ENCODE assay signal across 8 mouse cellular contexts in the genomic region with DNA sequence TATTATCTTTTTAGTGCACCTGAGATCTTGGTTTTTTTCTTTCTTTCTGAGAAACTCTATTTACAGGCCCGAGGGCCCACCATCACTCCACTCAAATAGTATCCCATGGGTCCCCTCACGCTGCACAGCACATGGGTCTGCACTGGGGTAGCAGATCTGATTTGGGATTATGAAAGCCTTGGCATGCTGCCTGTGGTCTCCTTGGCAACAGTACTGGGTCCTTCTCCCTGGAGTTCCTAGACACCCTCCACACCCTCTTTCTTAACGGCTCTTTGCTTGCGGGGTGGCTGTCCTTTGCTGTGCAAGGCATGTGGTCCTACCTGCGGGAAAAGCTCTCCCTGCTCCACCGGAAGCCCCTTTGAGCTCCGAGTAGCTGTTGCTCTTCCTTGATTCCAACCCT. TPM values are rescaled to one million over a fixed set of nuclear protein-coding genes. Genes with fewer than 3 reads are reported as not detected.
DNase-seq lines count a peak whose midpoint lies in the region; ATAC-seq lines count a peak whose summit lies in the region.

No protein-coding gene starts in this region.

- no peaks in the 10 kb centered on the region for H3K9me3 ChIP-seq in megakaryocyte, embryonic 14.5 days
- H3K9me3 ChIP-seq in hindbrain, embryonic 13.5 days: no peaks in the 10 kb centered on the region
- no peaks in the 10 kb centered on the region for H3K9me3 ChIP-seq in midbrain, embryonic 12.5 days

- H3K9ac ChIP-seq in hindbrain, embryonic 13.5 days: 0 out of 2 replicates have a peak overlapping the region, but pooled peaks have one; percentile 3
- no peak overlapping the region for H3K9ac ChIP-seq in midbrain, embryonic 12.5 days (replicated peaks)

- peak overlapping the region; percentile 76 for H3K4me3 ChIP-seq in megakaryocyte, embryonic 14.5 days (replicated peaks)
- H3K4me3 ChIP-seq in hindbrain, embryonic 13.5 days: no peak overlapping the region
- no peak overlapping the region for H3K4me3 ChIP-seq in midbrain, embryonic 12.5 days

- H3K27me3 ChIP-seq in megakaryocyte, embryonic 14.5 days (replicated peaks): no peaks in the 10 kb centered on the region
- H3K27me3 ChIP-seq in hindbrain, embryonic 13.5 days: no peaks in the 10 kb centered on the region
- 0 out of 2 replicates have a peak, but pooled peaks cover 7% of the 10 kb centered on the region for H3K27me3 ChIP-seq in midbrain, embryonic 12.5 days

- peaks cover 86% of the 10 kb centered on the region for H3K4me1 ChIP-seq in megakaryocyte, embryonic 14.5 days
- peaks cover 34% of the 10 kb centered on the region for H3K4me1 ChIP-seq in hindbrain, embryonic 13.5 days (replicated peaks)
- H3K4me1 ChIP-seq in midbrain, embryonic 12.5 days: peaks cover 14% of the 10 kb centered on the region

- 34% methylated on average over 7 of the region's 7 CpGs for WGBS in hindbrain, embryonic 13.5 days
- WGBS in midbrain, embryonic 12.5 days: 46% methylated on average over 7 of the region's 7 CpGs

- no peak for ATAC-seq in megakaryocyte, adult 5-6 weeks (ENCODE audit: poor library complexity, severe bottlenecking)
- peak; percentile 18; the same call in 1 of the 2 replicates for ATAC-seq in hindbrain, embryonic 13.5 days (ENCODE audit: low FRiP score)
- ATAC-seq in midbrain, embryonic 12.5 days (ENCODE audit: low FRiP score, low read depth): no peak

- peak; percentile 18 to 47 for DNase-seq in cerebellum, postnatal 4 days (ENCODE audit: low spot score in 2 of 2)
- DNase-seq in cerebellum, adult 8-10 months: no peak
- DNase-seq in thymus, postnatal 14 days: no peak
- DNase-seq in cerebellum, postnatal 36 days: no peak

- H3K36me3 ChIP-seq in megakaryocyte, embryonic 14.5 days (replicated peaks; ENCODE audit: low read length): no peaks in the 10 kb centered on the region
- H3K36me3 ChIP-seq in hindbrain, embryonic 13.5 days: no peaks in the 10 kb centered on the region; the same call in 1 of the 2 replicates
- H3K36me3 ChIP-seq in midbrain, embryonic 12.5 days: peaks cover 64% of the 10 kb centered on the region

- H3K4me2 ChIP-seq in hindbrain, embryonic 13.5 days: peak overlapping the region; percentile 22; the same call in 1 of the 2 replicates
- H3K4me2 ChIP-seq in midbrain, embryonic 12.5 days (replicated peaks): no peak overlapping the region

- H3K27ac ChIP-seq in hindbrain, embryonic 13.5 days: peak overlapping the region; percentile 56
- peak overlapping the region; percentile 35; the same call in 1 of the 2 replicates for H3K27ac ChIP-seq in midbrain, embryonic 12.5 days (replicated peaks)

RNA-seq across cellular contexts. Expression of gene Ric8b, which starts 14.1 kb away (rescaled TPM):
- polyA plus RNA-seq in megakaryocyte, embryonic 14.5 days (2012; ENCODE audit: insufficient read depth, low replicate concordance): 2.3 and 2.9 TPM in 2 replicates
- 13.1 and 13.8 TPM in 2 replicates for total RNA-seq in megakaryocyte, adult 5-6 weeks (2015)
- total RNA-seq in megakaryocyte, adult 5-6 weeks (2017): 13.4 and 16.6 TPM in 2 replicates
- polyA plus RNA-seq in hindbrain, embryonic 13.5 days (2015; fragmentation: Nextera tagmentation; extraction: Ambion mirVana): 49.6 and 49.9 TPM in 2 replicates
- polyA plus RNA-seq in midbrain, embryonic 12.5 days (2016; fragmentation: Nextera tagmentation; extraction: Ambion mirVana): 37.2 and 37.6 TPM in 2 replicates

Comparison
In these comparisons a context has a peak if more than half of its experiments do, and no peak if none do; other contexts are left out.
1. DNase-seq: peak in cerebellum, postnatal 4 days (2 of 2); none in cerebellum, adult 8-10 months (single experiment), thymus, postnatal 14 days (single experiment) and cerebellum, postnatal 36 days (0 of 2).